18 mouse cellular contexts compared by ENCODE assay signal in the genomic region with DNA sequence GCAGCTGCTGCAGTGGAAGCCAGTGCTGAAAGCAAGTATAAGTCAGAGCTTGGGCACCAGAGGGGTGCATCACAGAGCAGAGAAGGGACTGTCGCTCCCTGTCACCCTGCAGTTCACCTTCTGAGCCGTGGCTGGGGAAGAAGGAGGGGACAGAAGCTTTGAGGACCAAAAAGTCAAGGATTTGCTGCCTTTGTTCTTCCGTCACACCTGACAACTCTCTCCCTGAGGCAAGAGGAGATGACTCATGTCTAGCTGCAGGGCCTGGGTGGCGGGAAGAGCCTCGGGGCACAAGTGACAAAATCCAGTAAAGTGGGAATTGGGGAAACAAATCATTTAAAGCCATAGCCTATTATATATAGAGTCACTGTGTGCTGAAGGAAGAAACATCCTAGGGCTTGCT.
A peak's percentile ranks its signal among the peaks of the same experiment; 100 is the strongest.
DNase-seq lines count a peak whose midpoint lies in the region; TF ChIP-seq lines count a peak whose summit lies in the region.
"Had no signal": no experiment of that assay in that cellular context is flagged by ENCODE, and none has a peak within 500 bp of the region (broad histone marks: within the 10 kb centered on the region; RNA-seq: fewer than 3 reads in every experiment).

No protein-coding gene starts in this region.

- TF ChIP-seq CTCF in layer of hippocampus, adult 2 months (conservative IDR thresholded peaks at IDR 0.05), result no peak

- DNase-seq in layer of hippocampus, adult 2 months (ENCODE audit: low spot score in 2 of 2), result no peak
- DNase-seq in layer of hippocampus, adult 18-20 months (ENCODE audit: low spot score in 2 of 2), result no peak
- DNase-seq in 3134 (ENCODE audit: extremely low read depth, insufficient read length, low spot score), result peak; percentile 10
- DNase-seq in adrenal gland, adult 8-10 months, result peak; percentile 5
- peak; percentile 67 for DNase-seq in brain, adult 2 months (ENCODE audit: low read depth, low spot score)
- DNase-seq in kidney, postnatal 14 days, result no peak
- DNase-seq in urinary bladder, postnatal 36 days (ENCODE audit: low spot score in 2 of 2), result no peak
- DNase-seq: cerebellum, adult 11-12 months; cerebellum, adult 9-10 months; cerebellum, postnatal 25 days; gastrocnemius, postnatal 10 days; heart, adult 18-20 months; heart, postnatal 10 days; heart, postnatal 4 days had no signal

- no peak overlapping the region for H3K4me3 ChIP-seq in layer of hippocampus, adult 2 months
- H3K4me3 ChIP-seq: embryonic facial prominence, embryonic 12.5 days; forebrain, embryonic 12.5 days; heart, embryonic 10.5 days; hindbrain, embryonic 12.5 days had no signal

- peak overlapping the region; percentile 14; the same call in 1 of the 2 replicates for H3K27ac ChIP-seq in layer of hippocampus, adult 2 months
- H3K27ac ChIP-seq: embryonic facial prominence, embryonic 12.5 days; forebrain, embryonic 12.5 days; heart, embryonic 10.5 days; hindbrain, embryonic 12.5 days had no signal

Comparison
In these comparisons a context has a peak if more than half of its experiments do, and no peak if none do; other contexts are left out.
1. DNase-seq: peak in 3134 (single experiment), adrenal gland, adult 8-10 months (single experiment) and brain, adult 2 months (single experiment); none in layer of hippocampus, adult 2 months (0 of 2), layer of hippocampus, adult 18-20 months (0 of 2), kidney, postnatal 14 days (single experiment) and urinary bladder, postnatal 36 days (0 of 2).